Mouse (Mus musculus) granulocyte monocyte progenitor cell, adult 5-6 weeks (primary cell): ENCODE data around the gene Cyp2a5. TPM values are rescaled to one million over a fixed set of nuclear protein-coding genes. Genes with fewer than 3 reads are reported as not detected.
"Not testable (repeated sequence)": the region's sequence is repeated elsewhere in the genome, so short reads cannot be mapped to it uniquely, and the experiment has no call there.

ENCODE experiments used
- ATAC-seq: replicated peaks from 2 replicates; pipeline ENCODE4 v1.8.0; 2016; ENCODE audit warnings: mild to moderate bottlenecking, moderate TSS enrichment, inconsistent platforms; ENCODE audit not compliant: poor library complexity, severe bottlenecking
- total RNA-seq, 2 experiments: library from RNA; stranded (forward) in 1 of 2; stranded (reverse) in 1 of 2; fragments of 200-712, 200-1000 nt in 1 of 2; fragments of >200 nt in 1 of 2; fragmentation: Nextera tagmentation in 1 of 2; gene quantifications; 2 replicates each; pipeline ENCODE4 v1.2.3; 2014 to 2017

Gene Cyp2a5
- total RNA-seq (2014; fragmentation: Nextera tagmentation) (not detected in 2 replicates), total RNA-seq (2017) (not detected in 2 replicates)

DNA sequence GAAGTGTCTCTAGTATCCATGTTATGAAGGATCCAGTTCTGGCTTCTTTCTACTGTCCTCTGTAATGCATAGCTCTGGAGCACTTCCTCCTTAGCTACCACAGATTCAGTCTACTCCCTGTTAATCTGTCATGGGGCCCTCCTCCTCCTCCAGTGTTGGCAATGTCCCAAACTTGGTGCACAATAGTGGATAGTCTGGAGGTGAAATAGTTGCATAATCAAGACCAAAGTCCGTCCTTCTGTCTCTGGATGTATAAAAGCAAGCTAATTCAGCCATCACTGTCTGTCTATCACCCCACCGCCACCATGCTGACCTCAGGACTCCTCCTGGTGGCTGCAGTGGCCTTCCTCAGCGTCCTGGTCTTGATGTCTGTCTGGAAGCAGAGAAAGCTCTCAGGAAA, at the start of gene Cyp2a5:
Gene Cyp2a5, plus strand, starts transcription at position 247 of the 400 bp plus-strand sequence.
- ATAC-seq, result not testable (repeated sequence)

DNA sequence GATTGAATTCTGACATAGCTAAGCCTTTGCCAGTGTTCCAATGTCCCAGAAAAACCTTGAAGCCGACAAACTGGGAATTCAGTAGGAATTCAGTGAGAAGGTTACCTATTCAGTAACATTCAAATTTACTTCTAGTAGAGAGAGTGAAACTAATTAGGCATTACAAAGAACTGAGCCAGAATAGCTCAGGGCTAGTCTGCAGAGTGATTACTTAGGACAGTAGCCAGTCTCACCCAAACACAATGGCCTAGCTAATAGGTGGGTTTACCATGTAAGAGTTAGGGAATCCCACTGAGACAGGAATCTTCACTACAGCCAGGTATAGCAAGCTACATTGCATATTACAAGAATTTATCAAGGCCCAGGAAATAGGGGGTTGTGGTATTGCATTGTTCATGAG, 49.1 kb upstream of the Cyp2a5 start:
- not testable (repeated sequence) for ATAC-seq

DNA sequence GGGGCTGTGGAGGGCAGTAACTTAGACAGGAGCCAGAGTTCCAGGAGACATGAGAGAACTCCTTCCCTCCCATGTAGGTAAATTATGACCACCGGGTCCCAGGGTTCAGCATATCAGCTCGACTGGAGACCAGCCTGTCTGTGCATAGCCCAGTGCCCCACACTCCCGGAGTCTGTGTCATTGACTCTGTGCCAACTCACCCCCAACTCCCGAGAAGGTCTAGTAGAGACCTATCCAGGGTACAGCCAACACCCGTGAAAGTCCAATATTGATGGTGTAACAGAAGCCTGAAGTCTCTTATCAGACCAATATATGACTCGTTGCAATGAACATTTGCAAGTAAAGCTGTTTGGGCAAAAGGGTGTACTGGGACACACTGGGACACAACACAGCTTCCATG, 45.1 kb upstream of the Cyp2a5 start:
- no peak for ATAC-seq

DNA sequence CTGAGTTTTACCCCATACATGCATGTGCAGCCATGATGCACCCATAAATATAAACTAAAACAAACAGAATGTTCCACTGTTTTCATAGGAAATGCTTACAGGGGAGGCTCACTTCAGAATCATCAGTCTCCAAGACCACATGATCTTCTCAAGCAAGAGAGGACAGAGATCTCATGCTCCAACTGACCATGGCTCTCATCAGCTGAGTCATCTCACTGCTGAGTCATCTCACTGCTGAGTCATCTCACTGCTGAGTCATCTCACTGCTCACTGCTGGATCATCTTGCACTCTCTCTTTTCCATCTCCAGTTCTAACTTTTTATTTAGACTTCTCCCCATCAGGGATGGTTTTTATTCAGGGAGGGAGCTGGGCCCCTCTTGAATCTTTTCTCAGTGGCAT, 35.0 kb upstream of the Cyp2a5 start:
- no peak for ATAC-seq

DNA sequence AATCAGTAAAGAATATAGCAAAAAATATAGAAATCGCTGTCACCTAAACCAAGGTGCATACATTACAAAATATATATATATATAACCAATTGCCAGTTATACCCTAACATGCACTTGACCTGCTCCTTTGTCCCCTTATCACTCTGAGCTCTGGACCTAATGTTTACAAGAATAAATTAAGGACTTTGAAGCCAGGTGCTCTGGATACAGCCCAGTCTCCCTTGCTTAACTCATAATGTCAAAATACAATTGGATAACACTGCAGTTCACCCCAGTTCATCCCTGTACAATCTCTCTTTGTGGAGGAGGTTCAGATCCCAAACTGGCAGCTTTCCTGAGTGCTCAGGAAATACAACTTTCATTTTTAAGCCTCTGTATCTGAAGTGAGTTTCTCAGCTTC, 34.1 kb upstream of the Cyp2a5 start:
- ATAC-seq, result no peak

DNA sequence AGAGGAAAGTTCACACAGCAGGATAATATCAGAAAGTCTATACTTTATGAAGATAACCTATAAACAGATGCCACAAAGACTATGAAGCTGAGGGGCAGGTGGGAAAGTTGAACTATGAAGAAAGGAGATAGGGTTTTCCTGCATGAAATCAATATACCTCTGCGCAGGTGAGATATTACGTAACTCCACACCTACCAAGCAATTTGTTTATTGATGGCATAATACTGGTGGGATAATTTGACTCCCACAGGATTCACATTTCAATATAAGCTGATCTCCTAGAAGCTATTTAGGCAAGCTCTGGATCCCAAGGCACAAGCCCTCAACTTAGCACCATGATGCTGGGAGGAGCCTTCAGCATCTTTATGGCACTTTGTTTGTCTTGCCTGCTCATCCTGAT, 26.5 kb upstream of the Cyp2a5 start, which contains the start of gene Cyp2g1:
Gene Cyp2g1, plus strand, starts transcription at position 301 of the 400 bp plus-strand sequence.
- no peak for ATAC-seq

DNA sequence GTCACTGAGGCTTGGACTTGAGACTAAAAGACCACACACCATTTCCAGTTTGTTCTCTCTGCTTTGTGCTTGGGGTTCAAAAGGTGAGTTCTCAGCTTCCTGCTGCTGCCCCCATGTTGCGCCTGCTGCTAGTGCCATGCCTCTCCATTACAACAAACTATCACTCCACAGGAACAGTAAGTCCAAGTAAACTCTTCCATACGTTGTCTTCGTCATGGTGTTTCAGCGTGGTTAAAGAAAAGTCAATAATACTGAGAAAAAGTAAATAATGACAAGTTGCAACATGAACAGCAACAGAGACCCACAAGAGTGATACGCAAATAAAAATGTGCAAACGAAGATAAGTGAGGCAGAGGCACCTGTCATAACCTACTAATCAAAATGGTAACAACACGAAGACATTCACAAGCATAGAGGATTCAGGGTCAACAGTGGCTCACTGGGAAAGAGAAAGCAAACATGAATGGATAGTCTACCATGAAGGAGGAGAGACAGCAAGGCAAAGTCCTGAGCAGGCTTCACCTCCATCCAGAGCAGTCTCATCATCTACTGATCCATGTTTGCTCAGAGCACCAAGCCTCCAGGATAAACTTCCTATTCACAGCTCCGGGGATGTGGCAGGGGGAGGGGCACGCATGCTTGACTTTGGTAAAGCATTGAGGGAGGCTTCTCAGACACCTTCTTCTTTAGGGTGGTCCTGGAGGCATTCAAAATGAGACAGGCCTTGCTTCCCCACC, 3.4 kb upstream of the Cyp2a5 start:
- ATAC-seq, result not testable (repeated sequence)

DNA sequence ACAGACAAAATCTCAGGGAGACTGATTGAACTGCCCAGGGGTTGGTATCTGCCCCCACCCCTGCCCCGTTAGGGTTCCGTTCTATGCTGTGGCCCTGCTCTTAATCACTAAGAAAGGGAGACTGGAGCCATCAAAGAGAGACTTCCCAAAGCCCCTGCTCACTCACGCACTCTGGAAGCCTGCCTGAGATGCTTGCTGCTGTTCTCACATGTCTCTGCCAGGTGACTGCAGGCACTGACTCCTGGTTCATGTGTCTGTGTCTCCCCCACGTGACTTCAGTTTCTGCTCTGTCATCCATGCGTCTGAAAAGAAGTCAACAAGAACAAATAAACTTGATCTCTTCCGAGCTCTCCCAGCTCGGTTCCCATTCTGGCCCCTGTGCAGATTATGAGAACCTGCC, 2.4 kb upstream of the Cyp2a5 start:
- ATAC-seq, result not testable (repeated sequence)

DNA sequence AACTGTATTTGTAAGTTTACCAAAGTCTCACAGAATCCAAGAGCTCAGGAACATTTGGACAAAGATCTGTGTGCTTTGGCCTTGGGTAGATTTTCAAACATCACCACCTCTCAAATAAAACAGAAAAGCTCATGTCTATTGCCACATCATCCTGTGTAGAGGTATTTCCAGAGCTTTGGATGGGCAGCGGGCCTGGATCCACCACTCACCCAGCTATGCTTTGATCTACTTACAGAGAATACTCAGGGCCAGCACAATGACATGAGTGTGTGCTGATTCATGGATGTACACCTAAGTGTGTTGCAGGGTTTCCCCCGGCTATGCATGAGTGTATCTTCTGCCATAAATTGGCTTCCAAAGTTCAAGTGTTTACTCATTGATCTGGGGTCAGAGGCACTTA, 8.3 kb downstream of the Cyp2a5 start:
- ATAC-seq, result not testable (repeated sequence)

DNA sequence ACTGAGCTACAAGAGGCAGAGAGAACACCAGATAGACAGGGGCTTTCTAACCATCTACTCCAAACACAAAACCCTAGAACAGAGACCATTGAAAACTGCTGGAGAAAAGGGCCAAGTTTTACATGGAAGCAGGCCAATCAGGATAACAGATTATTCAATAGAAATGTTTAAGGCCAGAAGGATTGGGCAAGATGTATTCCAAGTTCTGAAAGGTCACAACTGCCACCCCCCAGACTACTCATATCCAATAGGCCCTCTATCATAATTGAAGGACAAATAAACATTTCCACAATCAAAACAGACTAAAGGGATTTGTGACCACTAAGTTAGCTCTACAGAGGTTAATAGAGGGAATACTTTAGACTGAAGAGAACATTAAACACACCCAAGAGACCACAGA, 15.0 kb downstream of the Cyp2a5 start:
- not testable (repeated sequence) for ATAC-seq

DNA sequence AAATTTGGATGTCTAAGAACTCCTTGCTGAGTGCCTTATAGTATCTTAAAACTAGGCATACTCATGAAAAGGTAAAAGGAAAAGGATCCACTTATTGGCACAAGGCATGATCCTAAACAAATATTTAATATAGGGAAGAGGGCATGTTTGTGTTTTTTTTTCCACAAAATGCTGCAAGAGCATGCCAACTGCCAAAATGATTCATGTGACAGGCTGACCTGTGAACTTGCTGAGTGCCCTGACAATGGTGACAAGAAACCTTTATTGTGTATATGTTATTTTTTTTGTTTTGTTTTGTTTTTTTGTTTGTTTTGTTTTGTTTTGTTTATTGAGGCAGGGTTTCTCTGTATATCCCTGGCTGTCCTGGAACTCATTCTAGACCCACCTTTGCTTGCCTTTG, 43.5 kb downstream of the Cyp2a5 start:
- not testable (repeated sequence) for ATAC-seq

DNA sequence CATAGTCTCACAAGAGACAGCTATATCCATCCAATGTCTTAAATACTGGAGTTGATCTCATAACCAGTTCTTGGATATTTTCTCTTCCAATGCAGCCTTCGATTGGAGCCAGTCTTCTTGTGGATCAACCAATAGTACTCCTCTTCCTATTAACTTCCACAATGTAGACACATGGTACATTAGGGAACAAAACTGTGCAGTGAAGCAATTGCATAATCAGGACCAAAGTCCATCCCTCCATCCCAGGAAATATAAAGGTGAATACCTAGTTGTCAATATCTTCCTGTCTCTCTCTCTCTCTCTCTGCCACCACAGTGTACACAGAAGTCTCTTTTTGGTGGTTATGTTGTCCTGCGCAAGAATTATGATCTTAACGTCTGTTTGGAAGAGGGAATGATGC, 45.5 kb downstream of the Cyp2a5 start:
- not testable (repeated sequence) for ATAC-seq

Other genes with a start within 250 kb of the Cyp2a5 start
- not detected in 2 replicates for gene Vmn1r185, start 216.8 kb upstream of the Cyp2a5 start, total RNA-seq (2014; fragmentation: Nextera tagmentation)
- not detected in 2 replicates for gene Vmn1r185, start 216.8 kb upstream of the Cyp2a5 start, total RNA-seq (2017)
- gene Cyp2b23, start 148.9 kb upstream of the Cyp2a5 start, total RNA-seq (2014; fragmentation: Nextera tagmentation), result not detected in 2 replicates
- not detected in 2 replicates for gene Cyp2b23, start 148.9 kb upstream of the Cyp2a5 start, total RNA-seq (2017)
- not detected in 2 replicates for gene Cyp2b19, start 78.2 kb upstream of the Cyp2a5 start, total RNA-seq (2014; fragmentation: Nextera tagmentation)
- not detected in 2 replicates for gene Cyp2b19, start 78.2 kb upstream of the Cyp2a5 start, total RNA-seq (2017)
- not detected in 2 replicates for gene Cyp2g1, start 26.4 kb upstream of the Cyp2a5 start, total RNA-seq (2014; fragmentation: Nextera tagmentation)
- gene Cyp2g1, start 26.4 kb upstream of the Cyp2a5 start, total RNA-seq (2017), result not detected in 2 replicates
- gene Cyp2a22, start 104.1 kb downstream of the Cyp2a5 start, total RNA-seq (2014; fragmentation: Nextera tagmentation), result not detected in 2 replicates
- gene Cyp2a22, start 104.1 kb downstream of the Cyp2a5 start, total RNA-seq (2017), result not detected in 2 replicates
- not detected in 2 replicates for gene Cyp2a12, start 193.8 kb downstream of the Cyp2a5 start, total RNA-seq (2014; fragmentation: Nextera tagmentation)
- gene Cyp2a12, start 193.8 kb downstream of the Cyp2a5 start, total RNA-seq (2017), result not detected in 2 replicates